In the genomic region with DNA sequence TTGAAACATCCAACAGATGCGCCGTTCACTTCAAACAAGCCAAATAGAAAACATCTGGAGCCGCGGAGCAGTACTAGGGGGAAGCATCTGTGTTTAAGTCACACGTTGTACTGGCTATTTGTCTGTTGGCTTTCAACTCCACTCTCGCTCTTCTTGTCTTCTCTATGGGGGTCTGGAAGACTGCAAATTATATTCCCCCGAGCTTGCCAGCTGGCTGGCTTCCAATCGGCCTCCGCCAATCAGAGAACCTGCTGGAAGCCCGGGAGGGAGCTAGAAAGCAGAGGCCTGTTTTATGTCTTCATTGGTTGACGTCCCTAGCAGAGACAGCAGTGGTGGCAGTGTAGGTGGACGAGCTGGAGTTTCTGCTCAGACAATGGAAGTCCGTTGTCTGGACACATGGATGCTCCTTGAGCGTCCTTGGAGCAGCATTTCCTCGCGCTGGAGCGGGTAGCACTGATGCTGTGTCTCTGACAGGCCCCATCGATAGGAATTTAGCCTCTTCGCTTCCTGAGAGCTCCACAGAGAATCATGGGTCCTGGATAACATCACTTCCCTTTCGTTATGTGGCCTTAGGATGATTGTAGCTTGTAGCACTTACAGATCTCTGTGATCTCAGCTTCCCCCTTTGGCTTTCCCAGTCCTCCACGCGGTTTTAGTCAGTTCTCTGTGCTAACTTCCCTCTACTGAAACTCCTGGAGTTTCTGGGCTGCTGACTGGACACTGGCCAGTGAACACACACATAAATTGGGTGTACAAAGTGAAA, we compare ENCODE assay signal across 8 mouse cellular contexts.
DNase-seq lines count a peak whose midpoint lies in the region; ATAC-seq lines count a peak whose summit lies in the region.
"Had no signal": no experiment of that assay in that cellular context is flagged by ENCODE, and none has a peak within 500 bp of the region (broad histone marks: within the 10 kb centered on the region; RNA-seq: fewer than 3 reads in every experiment).

No protein-coding gene starts in this region.

- peak overlapping the region; percentile 93 for H3K27ac ChIP-seq in intestine, embryonic 15.5 days
- peak overlapping the region; percentile 72 for H3K27ac ChIP-seq in lung, embryonic 16.5 days (ENCODE audit: low read length)
- H3K27ac ChIP-seq: neural tube, embryonic 12.5 days had no signal

- peaks cover 12% of the 10 kb centered on the region for H3K4me1 ChIP-seq in intestine, embryonic 15.5 days (replicated peaks)
- H3K4me1 ChIP-seq in lung, embryonic 16.5 days (replicated peaks; ENCODE audit: control insufficient read depth, insufficient read depth, low read length), result peaks cover 29% of the 10 kb centered on the region
- H3K4me1 ChIP-seq: neural tube, embryonic 12.5 days had no signal

- WGBS in intestine, embryonic 15.5 days, result 38% methylated on average over 22 of the region's 22 CpGs
- 40% methylated on average over 22 of the region's 22 CpGs for WGBS in lung, embryonic 16.5 days

- H3K4me3 ChIP-seq in intestine, embryonic 15.5 days (replicated peaks), result no peak overlapping the region; the same call in 1 of the 2 replicates
- 0 out of 2 replicates have a peak overlapping the region, but pooled peaks have one; percentile 3 for H3K4me3 ChIP-seq in lung, embryonic 16.5 days (ENCODE audit: low read length)
- H3K4me3 ChIP-seq: neural tube, embryonic 12.5 days had no signal

- H3K9ac ChIP-seq in intestine, embryonic 15.5 days, result no peak overlapping the region
- H3K9ac ChIP-seq in lung, embryonic 16.5 days (ENCODE audit: low read length), result no peak overlapping the region
- H3K9ac ChIP-seq: neural tube, embryonic 12.5 days had no signal

- H3K9me3 ChIP-seq in intestine, embryonic 15.5 days, result no peaks in the 10 kb centered on the region
- no peaks in the 10 kb centered on the region for H3K9me3 ChIP-seq in lung, embryonic 16.5 days (ENCODE audit: control insufficient read depth, low read length)
- H3K9me3 ChIP-seq: neural tube, embryonic 12.5 days had no signal

- no peaks in the 10 kb centered on the region for H3K27me3 ChIP-seq in intestine, embryonic 15.5 days (replicated peaks)
- no peaks in the 10 kb centered on the region for H3K27me3 ChIP-seq in lung, embryonic 16.5 days (ENCODE audit: control insufficient read depth, insufficient read depth, low read depth, low read length)
- H3K27me3 ChIP-seq: neural tube, embryonic 12.5 days had no signal

- peak overlapping the region; percentile 57 for H3K4me2 ChIP-seq in intestine, embryonic 15.5 days (replicated peaks)
- H3K4me2 ChIP-seq in lung, embryonic 16.5 days (ENCODE audit: low read depth, low read length), result peak overlapping the region; percentile 16
- H3K4me2 ChIP-seq: neural tube, embryonic 12.5 days had no signal

- ATAC-seq in intestine, embryonic 15.5 days, result peak; percentile 87
- peak; percentile 88 for ATAC-seq in lung, embryonic 16.5 days (ENCODE audit: low read depth)

- intact Hi-C loops in gastrocnemius, postnatal 36 days (cut with DNase I), result no loop called here

- peak; percentile 59 to 69 for DNase-seq in right cerebral cortex, postnatal 10 days (ENCODE audit: low spot score in 2 of 2)
- DNase-seq in right cerebral cortex, postnatal 36 days (ENCODE audit: low spot score in 2 of 2), result no peak
- peak; percentile 29 for DNase-seq in embryo, embryonic 10 days (ENCODE audit: low spot score)
- DNase-seq in gastrocnemius, postnatal 36 days, result peak; percentile 43 to 58
- DNase-seq in yolk sac, embryonic 10.5 days (ENCODE audit: low spot score), result peak; percentile 57

- no peaks in the 10 kb centered on the region for H3K36me3 ChIP-seq in intestine, embryonic 15.5 days
- no peaks in the 10 kb centered on the region for H3K36me3 ChIP-seq in lung, embryonic 16.5 days (ENCODE audit: control insufficient read depth, insufficient read depth, low read length)
- H3K36me3 ChIP-seq: neural tube, embryonic 12.5 days had no signal

Comparison
In these comparisons a context has a peak if more than half of its experiments do, and no peak if none do; other contexts are left out.
1. DNase-seq: peak in right cerebral cortex, postnatal 10 days (2 of 2), embryo, embryonic 10 days (single experiment), gastrocnemius, postnatal 36 days (2 of 2) and yolk sac, embryonic 10.5 days (single experiment); none in right cerebral cortex, postnatal 36 days (0 of 2).